Mouse (Mus musculus) gastrocnemius, adult 8-10 months (tissue): ENCODE measurements around the gene Zfp81. TPM values are rescaled to one million over a fixed set of nuclear protein-coding genes. Genes with fewer than 3 reads are reported as not detected.
A peak's percentile ranks its signal among the peaks of the same experiment; 100 is the strongest.
"Not testable (repeated sequence)": the region's sequence is repeated elsewhere in the genome, so short reads cannot be mapped to it uniquely, and the experiment has no call there.

Experiments
- DNase-seq, 2 experiments: peaks; one replicate each; pipeline ENCODE4 v3.0.0; 2022; ENCODE audit warnings: low spot score in 2 of 2
- total RNA-seq, 4 experiments: library from RNA; stranded (reverse); gene quantifications; 2 replicates each; pipeline ENCODE4 v1.2.4; 2022

Zfp81 gene
- 1 to 10 TPM; 2.6 to 4.8 (median 3.1) TPM for total RNA-seq

DNA sequence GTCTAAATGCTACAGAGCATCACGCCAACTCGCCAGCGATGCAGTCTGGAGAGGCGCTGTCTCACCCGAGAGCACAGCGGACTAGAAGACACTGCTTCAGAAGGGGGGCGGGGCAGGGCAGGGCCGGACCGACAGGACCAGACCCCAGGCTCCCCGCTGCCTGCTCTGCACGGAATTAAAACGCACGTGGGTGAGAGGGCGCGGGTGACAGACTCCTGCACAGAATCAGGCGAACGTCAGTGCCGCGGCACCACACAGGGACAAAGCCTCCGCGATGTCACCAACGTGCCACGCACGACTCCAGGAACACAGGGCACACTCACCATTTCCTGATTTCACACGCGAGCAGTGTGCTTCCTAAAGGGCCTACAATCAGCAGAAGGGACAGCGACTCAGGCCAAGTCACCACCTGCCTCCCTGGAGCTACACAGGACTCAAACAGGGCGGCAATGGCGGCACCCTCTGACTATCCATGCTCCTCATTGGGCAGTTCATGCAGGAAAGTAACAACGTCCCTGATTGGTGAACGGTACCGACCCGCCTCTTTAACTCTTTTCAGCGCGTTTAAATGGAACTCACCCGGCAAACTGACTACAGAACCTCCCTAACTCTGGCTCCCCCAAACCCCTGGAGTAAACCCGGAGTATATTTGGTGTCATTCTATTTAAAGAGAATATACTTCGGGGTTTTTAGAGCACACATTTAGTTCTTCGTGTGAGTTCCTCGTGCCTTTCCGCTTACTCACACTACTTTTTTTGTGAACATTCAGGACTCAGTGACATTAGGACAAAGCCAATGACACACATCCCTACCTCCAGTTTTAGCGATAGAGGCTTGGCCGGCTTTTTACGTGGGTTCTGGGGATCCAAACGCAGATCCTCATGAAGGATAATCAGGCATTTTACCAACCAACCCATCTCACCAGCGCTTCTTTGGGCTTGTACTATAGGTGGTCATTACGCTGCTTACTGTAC lies at the start of gene Zfp81:
Zfp81 (minus strand) TSS at position 468 of the 974 bp plus-strand sequence.
- DNase-seq = peak; percentile 70 to 75

DNA sequence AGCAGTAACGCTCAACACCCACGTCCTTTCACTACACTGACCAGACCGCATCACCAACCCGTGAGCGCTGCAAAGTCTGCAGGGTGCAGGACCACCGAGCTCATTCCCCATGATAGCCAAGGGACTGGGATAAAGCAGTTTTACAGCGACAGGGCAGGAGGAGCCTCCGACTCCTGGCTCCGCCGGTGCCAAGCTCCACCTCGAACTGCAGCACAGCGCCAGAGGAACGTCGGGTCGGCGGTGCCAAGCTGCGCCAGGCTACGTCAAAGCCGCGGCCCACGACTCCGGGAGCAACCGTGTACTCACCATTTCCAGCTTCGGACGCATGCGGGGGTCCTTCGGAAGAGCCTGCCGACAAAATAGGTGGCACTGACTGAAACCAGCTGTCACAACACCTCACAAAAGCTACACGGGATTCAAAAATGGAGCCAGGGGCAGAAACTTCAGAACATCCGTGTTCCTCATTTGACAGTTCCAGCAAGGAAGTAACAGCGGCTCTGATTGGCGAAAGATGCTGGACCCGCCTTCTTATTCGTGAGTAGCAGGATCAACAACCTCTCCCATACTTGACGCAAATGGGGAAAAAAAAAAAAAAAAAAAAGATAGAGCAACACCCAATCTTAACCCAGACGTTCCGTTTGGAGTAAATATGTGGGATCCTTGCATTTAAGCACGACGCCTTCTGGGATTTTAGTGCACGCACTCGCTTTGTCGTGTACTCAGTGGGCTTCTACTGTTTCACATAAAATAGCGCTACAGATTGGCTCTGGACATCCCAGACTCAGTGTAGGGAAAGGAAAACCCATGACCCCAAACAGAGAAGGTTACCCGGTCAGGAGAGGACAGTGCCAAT lies 35.7 kb upstream of the Zfp81 start, which contains the start of gene Zfp101:
Zfp101 (minus strand) TSS at position 460 of the 853 bp plus-strand sequence.
- peak; percentile 85 to 86 for DNase-seq

DNA sequence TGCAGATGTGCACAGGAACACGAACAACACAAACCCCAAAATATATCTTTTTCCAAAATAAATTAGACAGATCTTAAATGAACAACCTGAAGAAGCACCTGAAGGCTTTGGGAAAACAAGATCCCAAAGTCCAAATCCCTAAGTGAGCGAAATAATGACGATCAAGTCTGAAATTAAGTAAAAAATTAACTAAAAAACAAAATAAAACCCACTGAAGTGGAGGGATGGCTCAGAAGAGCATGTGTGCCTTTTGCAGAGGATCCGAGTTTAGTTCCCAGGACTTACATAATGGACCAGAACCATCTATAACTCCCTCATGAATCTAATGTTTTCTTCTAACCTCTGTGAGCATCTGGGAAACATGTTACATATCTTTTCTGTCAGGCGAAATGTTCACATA lies 33.6 kb upstream of the Zfp81 start:
- DNase-seq = no peak

DNA sequence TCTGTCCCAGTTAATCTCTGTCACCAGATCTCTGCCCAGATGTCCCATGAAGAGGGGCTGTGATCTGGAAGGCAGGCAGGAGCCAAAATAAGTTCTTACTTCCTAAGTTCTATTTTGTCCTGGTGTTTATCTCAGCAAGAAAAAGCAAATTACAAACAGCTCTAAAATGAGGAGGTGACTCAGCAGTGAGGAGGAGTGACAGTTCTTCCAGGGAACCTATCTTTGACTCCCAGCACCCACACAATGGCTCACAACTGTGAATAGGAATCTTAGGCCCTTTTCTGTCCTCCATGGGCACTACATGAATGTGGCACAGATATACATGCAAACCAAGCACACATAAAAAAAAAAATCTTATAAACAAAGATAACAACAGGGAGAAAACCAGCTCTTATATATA lies 27.0 kb upstream of the Zfp81 start:
- DNase-seq = no peak

DNA sequence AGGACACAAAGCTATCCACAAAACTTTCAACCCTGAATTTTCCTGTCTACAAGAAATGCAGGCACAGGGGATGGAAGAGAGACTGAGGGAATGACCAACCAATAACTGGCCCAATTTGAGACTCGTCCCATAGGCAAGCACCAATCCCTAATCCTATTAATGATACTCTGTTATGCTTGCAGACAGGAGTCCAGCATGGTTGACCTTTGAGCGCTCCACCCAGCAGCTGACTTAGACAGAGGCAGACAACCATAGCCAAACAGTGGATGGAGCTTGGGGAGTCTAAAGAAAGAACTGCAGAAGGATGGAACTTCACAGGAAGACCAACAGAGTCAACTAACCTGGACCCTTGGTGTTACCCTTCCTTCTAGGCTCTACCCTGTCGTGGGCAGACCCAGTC lies 14.1 kb upstream of the Zfp81 start:
- no peak for DNase-seq

DNA sequence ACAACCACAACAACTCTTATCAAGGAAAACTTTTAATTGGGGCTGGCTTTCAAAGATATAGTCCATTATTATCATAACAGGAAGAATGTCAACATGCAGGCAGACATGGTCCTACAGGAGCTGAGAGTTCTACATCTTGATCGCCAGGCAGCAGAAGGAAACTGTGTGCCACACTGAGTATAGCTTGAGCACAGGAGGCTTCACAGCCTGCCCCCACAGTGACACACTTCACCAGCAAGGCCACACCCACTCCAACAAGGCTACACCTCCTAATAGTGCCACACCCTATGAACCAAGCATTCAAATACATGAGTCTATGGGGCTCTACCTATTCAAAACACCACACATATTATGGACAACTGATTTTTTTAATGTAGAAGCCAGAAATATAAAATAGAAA lies 5.7 kb downstream of the Zfp81 start:
- no peak for DNase-seq

DNA sequence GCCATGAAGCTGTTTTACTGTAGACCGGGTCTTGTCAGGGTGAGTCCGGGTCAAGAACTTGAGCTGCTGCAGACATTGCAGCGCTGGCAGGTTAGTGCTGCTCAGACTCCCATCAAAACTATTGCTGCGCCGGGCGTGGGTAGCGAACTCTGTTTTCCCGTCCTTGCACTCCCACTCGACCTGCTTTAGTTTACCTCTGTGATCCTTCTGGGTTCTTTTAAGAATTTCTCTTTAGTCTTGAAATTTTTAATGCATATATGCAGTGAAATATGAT lies 68.9 kb downstream of the Zfp81 start:
- DNase-seq = not testable (repeated sequence)

DNA sequence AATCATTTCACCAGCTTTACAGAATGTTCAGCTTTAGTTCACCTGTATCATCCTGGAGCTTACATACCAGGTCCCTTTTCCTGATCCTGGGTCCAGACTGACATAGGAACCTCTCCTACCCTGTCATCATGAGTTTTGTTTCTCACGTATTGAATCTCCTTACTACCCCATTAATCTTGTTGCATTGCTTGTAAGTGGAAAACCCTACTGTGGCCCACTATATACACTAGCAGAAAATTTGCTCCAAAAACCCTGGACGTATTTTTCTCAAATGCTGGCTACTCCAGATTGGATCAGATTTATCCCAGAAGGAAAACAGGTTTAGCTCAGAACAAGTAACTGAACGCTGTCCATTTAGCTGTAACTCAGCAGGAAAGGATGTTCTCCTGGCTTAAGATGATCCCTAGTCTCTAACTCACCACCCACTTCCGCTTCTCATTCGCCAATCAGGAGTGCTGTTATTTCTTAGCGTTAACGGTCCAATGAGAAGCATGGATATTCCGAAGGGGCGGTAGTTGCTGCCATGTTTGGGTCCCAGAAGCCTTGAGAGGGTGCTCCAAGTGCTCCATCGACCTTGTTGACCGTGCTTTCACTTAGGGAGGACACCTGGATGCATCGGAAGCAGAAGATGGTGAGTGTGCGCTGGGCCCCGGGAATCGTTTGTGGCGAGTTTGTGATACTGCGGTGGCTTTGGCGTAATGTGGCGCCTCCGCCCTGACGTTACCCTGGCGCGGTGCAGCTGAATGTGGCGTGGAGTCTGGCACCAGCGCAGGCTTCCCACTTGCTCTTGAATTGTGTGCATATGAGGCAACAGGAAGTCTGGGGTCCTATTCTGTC lies 69.4 kb downstream of the Zfp81 start, which contains the start of gene Zfp955b:
Zfp955b (plus strand) TSS at position 506 of the 837 bp plus-strand sequence.
- not testable (repeated sequence) for DNase-seq

Other genes starting within 250 kb of the Zfp81 start
- gene Morc2b, start 219.2 kb downstream of the Zfp81 start, total RNA-seq = under 1 TPM; 0.17 to 0.62 (median 0.27) TPM
- not detected for gene Olfr55, start 190.4 kb downstream of the Zfp81 start, total RNA-seq
- not detected for gene Olfr239, start 167.6 kb downstream of the Zfp81 start, total RNA-seq
- under 1 TPM; 0.27 to 0.46 (median 0.38) TPM for gene Olfr1564, start 137.2 kb downstream of the Zfp81 start, total RNA-seq
- 1 to 10 TPM; 4.1 to 5.8 (median 5.4) TPM for gene Zfp955a, start 103.7 kb downstream of the Zfp81 start, total RNA-seq
- gene Olfr63, start 94.2 kb downstream of the Zfp81 start, total RNA-seq = not detected
- 10 to 100 TPM in 2 of 4 experiments, 1 to 10 TPM in 2; 8.8 to 12.0 (median 10.2) TPM for gene Zfp955b, start 69.3 kb downstream of the Zfp81 start, total RNA-seq
- 1 to 10 TPM; 3.1 to 3.6 (median 3.4) TPM for gene Zfp101, start 35.8 kb upstream of the Zfp81 start, total RNA-seq
- gene Actl9, start 74.0 kb upstream of the Zfp81 start, total RNA-seq = not detected
- gene Adamts10, start 165.3 kb upstream of the Zfp81 start, total RNA-seq = 1 to 10 TPM; 2.6 to 5.4 (median 3.2) TPM
- gene Myo1f, start 196.8 kb upstream of the Zfp81 start, total RNA-seq = 1 to 10 TPM in 1 of 4 experiments, under 1 TPM in 3; 0.07 to 2.0 (median 0.34) TPM